Mouse (Mus musculus): ENCODE measurements around the gene Top2a. TPM values are rescaled to one million over a fixed set of nuclear protein-coding genes. Genes with fewer than 3 reads are reported as not detected.

Top2a gene
- 27.1 and 42.6 TPM in 2 replicates for polyA plus RNA-seq (2015; fragmentation: Nextera tagmentation; extraction: Ambion mirVana)

DNA sequence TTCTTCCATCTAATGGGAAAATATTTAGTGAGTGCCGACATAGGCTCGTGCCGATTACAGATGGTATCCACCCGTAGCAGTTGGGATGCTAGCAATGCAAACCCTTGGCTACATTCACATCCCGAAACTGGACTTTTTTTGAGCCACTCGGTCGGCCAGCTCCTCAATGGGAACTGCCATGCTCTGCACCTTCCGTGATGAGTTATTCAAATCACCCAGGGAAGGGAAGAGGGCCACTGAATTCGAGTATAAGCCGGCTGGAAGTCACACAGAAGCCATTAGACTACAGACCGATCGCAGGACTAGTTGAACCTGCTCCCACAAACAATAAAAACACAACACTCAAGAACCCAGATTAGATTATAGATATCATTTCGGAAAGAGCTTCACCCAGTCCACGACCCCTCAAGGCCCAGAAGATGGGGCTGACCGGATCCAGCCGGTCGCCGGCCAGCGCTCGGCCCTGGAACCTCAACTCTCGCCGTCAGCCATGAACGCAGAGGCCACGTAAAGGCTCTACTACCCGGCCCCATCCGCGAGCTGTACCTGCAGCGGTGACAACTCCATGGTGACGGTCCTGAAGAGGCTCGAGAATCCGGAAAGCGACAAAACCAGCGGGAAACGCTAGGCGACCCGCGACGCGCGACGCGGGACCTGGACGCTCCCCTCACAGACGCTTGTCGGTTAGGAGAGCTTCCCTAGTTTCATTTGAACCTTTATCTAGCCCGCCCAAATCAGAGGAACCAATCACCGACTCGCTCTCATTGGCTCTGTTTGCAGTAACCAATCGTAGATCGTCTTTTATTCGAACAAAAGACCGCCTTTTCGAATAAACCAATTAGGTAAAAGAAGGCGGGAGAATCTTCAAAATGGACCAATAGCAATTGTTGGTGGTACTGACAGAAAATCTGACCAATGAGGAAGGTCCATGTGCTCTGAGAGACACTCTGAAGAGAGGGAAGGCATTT lies at the start of gene Top2a:
TSS of gene Top2a (minus strand) at position 690 of the 968 bp plus-strand sequence.

DNA sequence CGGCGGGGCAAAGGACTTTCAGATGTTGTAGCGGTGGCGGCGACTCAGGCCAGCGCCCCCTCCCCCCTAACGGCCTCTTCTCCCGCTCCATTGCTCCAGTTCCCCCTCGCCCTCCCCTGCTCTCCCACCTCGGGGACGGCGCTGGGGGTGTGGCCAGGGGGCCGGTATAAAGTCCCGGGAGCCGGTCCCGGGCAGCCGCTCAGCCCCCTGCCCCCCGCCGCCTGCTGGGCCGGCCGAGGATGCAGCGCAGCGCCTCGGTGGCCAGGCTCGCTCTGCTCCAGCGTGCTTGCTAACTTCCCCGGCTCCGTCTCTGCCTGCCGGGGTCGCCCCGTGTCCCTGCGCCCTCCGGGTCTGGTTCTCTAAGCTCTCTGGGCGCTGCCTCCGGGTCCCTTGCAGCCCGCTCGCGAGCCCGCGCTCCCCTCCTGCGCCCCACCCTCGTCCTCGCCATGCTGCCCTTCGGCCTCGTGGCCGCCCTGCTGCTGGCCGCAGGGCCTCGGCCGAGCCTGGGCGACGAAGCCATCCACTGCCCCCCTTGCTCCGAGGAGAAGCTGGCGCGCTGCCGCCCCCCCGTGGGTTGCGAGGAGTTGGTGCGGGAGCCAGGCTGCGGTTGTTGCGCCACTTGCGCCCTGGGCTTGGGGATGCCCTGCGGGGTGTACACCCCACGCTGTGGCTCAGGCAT lies 17.2 kb upstream of the Top2a start, which contains the start of gene Igfbp4:
TSS of gene Igfbp4 (plus strand) at position 194 of the 679 bp plus-strand sequence.

DNA sequence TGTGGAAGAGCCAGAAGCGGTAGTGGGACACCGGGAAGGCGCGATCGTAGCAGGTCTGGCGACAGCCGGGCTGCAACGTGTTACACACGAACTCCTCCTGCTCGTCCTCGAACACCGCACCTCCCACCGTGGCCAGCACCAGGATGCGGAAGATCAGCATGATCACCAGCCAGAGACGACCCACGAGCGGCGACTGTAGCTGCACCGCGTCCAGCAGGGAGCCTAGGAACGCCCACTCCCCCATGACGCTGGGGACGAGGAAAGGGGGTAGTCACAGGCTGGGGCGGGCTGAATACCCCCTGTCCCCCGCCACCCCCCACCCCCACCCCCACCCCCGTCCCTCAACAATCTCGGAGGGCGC lies 41.2 kb downstream of the Top2a start, which contains the start of gene Gjd3:
TSS of gene Gjd3 (minus strand) at position 244 of the 361 bp plus-strand sequence.

Other genes with a start within 250 kb of the Top2a start
- gene Nr1d1, start 248.9 kb downstream of the Top2a start, polyA plus RNA-seq (2015; fragmentation: Nextera tagmentation; extraction: Ambion mirVana), result 6.4 and 9.4 TPM in 2 replicates
- 11.6 and 13.5 TPM in 2 replicates for gene Msl1, start 228.7 kb downstream of the Top2a start, polyA plus RNA-seq (2015; fragmentation: Nextera tagmentation; extraction: Ambion mirVana)
- 16.1 and 18.2 TPM in 2 replicates for gene Casc3, start 219.3 kb downstream of the Top2a start, polyA plus RNA-seq (2015; fragmentation: Nextera tagmentation; extraction: Ambion mirVana)
- 1.9 and 2.6 TPM in 2 replicates for gene Rapgefl1, start 187.4 kb downstream of the Top2a start, polyA plus RNA-seq (2015; fragmentation: Nextera tagmentation; extraction: Ambion mirVana)
- 4.3 and 4.6 TPM in 2 replicates for gene Wipf2, start 160.6 kb downstream of the Top2a start, polyA plus RNA-seq (2015; fragmentation: Nextera tagmentation; extraction: Ambion mirVana)
- gene Cdc6, start 116.4 kb downstream of the Top2a start, polyA plus RNA-seq (2015; fragmentation: Nextera tagmentation; extraction: Ambion mirVana), result 8.0 and 10.8 TPM in 2 replicates
- gene Rara, start 96.4 kb downstream of the Top2a start, polyA plus RNA-seq (2015; fragmentation: Nextera tagmentation; extraction: Ambion mirVana), result 17.0 and 18.1 TPM in 2 replicates
- 0.31 and 0.39 TPM in 2 replicates for gene Gjd3, start 41.2 kb downstream of the Top2a start, polyA plus RNA-seq (2015; fragmentation: Nextera tagmentation; extraction: Ambion mirVana)
- 283 and 299 TPM in 2 replicates for gene Igfbp4, start 17.1 kb upstream of the Top2a start, polyA plus RNA-seq (2015; fragmentation: Nextera tagmentation; extraction: Ambion mirVana)
- gene Tns4, start 65.1 kb upstream of the Top2a start, polyA plus RNA-seq (2015; fragmentation: Nextera tagmentation; extraction: Ambion mirVana), result 2.7 and 3.1 TPM in 2 replicates
- 0.06 and 0.07 TPM in 2 replicates for gene Ccr7, start 130.9 kb upstream of the Top2a start, polyA plus RNA-seq (2015; fragmentation: Nextera tagmentation; extraction: Ambion mirVana)
- gene Smarce1, start 206.8 kb upstream of the Top2a start, polyA plus RNA-seq (2015; fragmentation: Nextera tagmentation; extraction: Ambion mirVana), result 91.4 and 104 TPM in 2 replicates
- 0.16 and 0.21 TPM in 2 replicates for gene Krt222, start 219.9 kb upstream of the Top2a start, polyA plus RNA-seq (2015; fragmentation: Nextera tagmentation; extraction: Ambion mirVana)